Mouse (Mus musculus) thymus, postnatal 25 days (tissue): ENCODE measurements at regions not wholly inside any gene's neighbourhood (a gene's known extent, or its start where the extent isn't known, plus 50 kb on each side); places are given as distances from the start of the nearest gene placed in this dataset.
"Not testable (repeated sequence)": the region's sequence is repeated elsewhere in the genome, so short reads cannot be mapped to it uniquely, and the experiment has no call there.

Source experiments
- DNase-seq: peaks from one replicate; pipeline ENCODE4 v3.0.0; 2022

- DNase-seq = no peak
These were observed 63.9 kb upstream of the Tars start for GRCm38 (mm10) chr15:11463341-11463740.

GRCm38 (mm10) chr15:11461575-11461974 is 62.1 kb upstream of the Tars start:
- not testable (repeated sequence) for DNase-seq

GRCm38 (mm10) chr15:11459306-11459705 is 59.8 kb upstream of the Tars start:
- DNase-seq = no peak

DNA sequence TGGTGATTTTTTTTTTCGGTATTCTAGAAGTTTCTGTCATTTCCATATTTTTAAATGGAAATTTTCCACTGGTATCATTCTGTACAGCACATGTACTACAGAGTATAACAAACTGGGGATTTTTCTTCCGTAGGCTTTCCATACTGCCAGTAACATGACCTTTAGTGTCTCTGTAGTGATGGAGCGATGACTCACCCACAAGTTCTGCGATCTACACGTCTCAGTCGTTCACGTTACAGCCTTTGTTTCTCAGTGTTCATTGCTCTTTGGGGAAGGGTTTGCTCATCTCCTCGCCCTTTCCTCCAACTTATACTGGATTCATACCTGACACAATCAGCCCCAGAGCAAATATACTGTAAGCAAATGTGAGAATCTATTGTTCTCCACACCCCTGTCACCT is 57.8 kb upstream of the Tars start:
- no peak for DNase-seq

GRCm38 (mm10) chr15:11455982-11456381 is 56.5 kb upstream of the Tars start:
- no peak for DNase-seq

- no peak for DNase-seq
These were observed 55.9 kb upstream of the Tars start for GRCm38 (mm10) chr15:11455366-11455785.

DNA sequence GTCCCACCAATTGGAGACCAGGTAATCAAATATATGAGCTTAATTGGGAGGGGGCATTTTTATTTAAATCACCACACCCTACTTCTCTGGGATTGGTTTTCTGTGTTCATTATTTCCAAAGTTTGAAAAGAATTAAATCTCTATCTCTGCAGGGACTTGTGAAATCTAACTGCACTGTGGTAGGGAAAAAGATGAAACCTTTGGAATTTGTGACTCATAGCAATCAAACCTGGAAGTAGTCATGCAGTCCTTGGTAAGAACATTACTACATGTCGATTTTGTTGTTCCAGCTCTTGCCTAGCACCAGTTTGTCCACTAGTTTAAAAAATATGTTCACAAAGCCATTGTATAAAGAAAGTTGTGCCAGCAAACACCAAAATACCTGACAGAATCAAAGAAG is 54.5 kb upstream of the Tars start:
- no peak for DNase-seq

DNA sequence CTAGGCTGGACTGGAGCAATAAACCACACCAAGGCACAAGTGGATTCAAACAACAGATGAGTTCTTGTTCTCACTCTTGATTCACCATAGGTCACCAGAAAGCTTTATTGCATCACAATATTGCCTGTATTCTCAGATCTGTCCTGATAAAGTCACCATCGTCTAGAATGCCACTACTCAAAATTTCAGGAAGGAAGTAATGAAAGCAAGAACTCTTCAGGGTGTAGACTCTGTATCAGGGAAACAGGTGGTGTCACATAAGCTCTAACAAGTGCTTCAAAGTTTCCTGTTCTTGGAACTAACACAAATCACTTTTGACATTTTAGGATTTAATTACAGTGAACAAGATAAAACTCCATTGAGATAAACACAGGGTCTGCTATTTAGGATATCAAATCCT is 52.2 kb upstream of the Tars start:
- no peak for DNase-seq
